Mouse (Mus musculus): ENCODE measurements around the gene Dgcr6. TPM values are rescaled to one million over a fixed set of nuclear protein-coding genes. Genes with fewer than 3 reads are reported as not detected.
"Not testable (repeated sequence)": the region's sequence is repeated elsewhere in the genome, so short reads cannot be mapped to it uniquely, and the experiment has no call there.

The Dgcr6 gene
- total RNA-seq (2021), result 10 to 100 TPM; 35.3 to 35.4 TPM
- long read RNA-seq, experiment 1, transcript Dgcr6-206 (5 exons, 1,086 nt), result major isoform, 55 of 75 reads
- long read RNA-seq, experiment 1, transcript Dgcr6-201 (5 exons, 1,050 nt), result minor isoform, 14 of 75 reads
- long read RNA-seq, experiment 1, partial matches to known transcripts, result 2 of 75 reads
- long read RNA-seq, experiment 1, other reads (novel, unspliced or antisense), result 4 of 75 reads
- long read RNA-seq, experiment 2, transcript Dgcr6-201 (5 exons, 1,050 nt), result minor isoform, 9 of 50 reads
- long read RNA-seq, experiment 2, transcript Dgcr6-206 (5 exons, 1,086 nt), result major isoform, 39 of 50 reads
- long read RNA-seq, experiment 2, partial matches to known transcripts, result 1 of 50 reads
- long read RNA-seq, experiment 2, other reads (novel, unspliced or antisense), result 1 of 50 reads

GRCm38 (mm10) chr16:18052731-18053202 is at the start of gene Dgcr6:
TSS of gene Dgcr6 (plus strand) at chr16:18052860.
- peak; percentile 72 to 80 for DNase-seq (ENCODE audit: low spot score in 2 of 2)

- DNase-seq (ENCODE audit: low spot score in 2 of 2), result no peak
These were observed 48.1 kb upstream of the Dgcr6 start for GRCm38 (mm10) chr16:18004589-18004988.

- no peak for DNase-seq (ENCODE audit: low spot score in 2 of 2)
These were observed 45.6 kb upstream of the Dgcr6 start for GRCm38 (mm10) chr16:18007083-18007482.

GRCm38 (mm10) chr16:18011101-18011500 is 41.6 kb upstream of the Dgcr6 start:
- no peak for DNase-seq (ENCODE audit: low spot score in 2 of 2)

- DNase-seq (ENCODE audit: low spot score in 2 of 2), result not testable (repeated sequence)
These were observed 36.2 kb upstream of the Dgcr6 start for GRCm38 (mm10) chr16:18016482-18016881.

GRCm38 (mm10) chr16:18022780-18023557 is 29.7 kb upstream of the Dgcr6 start:
- DNase-seq (ENCODE audit: low spot score in 2 of 2), result no peak

- no peak for DNase-seq (ENCODE audit: low spot score in 2 of 2)
These were observed 25.3 kb upstream of the Dgcr6 start for GRCm38 (mm10) chr16:18027371-18027770.

GRCm38 (mm10) chr16:18031752-18032151 is 20.9 kb upstream of the Dgcr6 start:
- DNase-seq (ENCODE audit: low spot score in 2 of 2), result no peak

- no peak for DNase-seq (ENCODE audit: low spot score in 2 of 2)
These were observed 19.4 kb upstream of the Dgcr6 start for GRCm38 (mm10) chr16:18033289-18033688.

GRCm38 (mm10) chr16:18034286-18034685 is 18.4 kb upstream of the Dgcr6 start:
- no peak for DNase-seq (ENCODE audit: low spot score in 2 of 2)

GRCm38 (mm10) chr16:18036425-18036955 is 16.2 kb upstream of the Dgcr6 start:
- peak in 1 of 2 experiments; percentile 38 for DNase-seq (ENCODE audit: low spot score in 2 of 2)

GRCm38 (mm10) chr16:18037025-18037424 is 15.6 kb upstream of the Dgcr6 start:
- DNase-seq (ENCODE audit: low spot score in 2 of 2), result no peak

GRCm38 (mm10) chr16:18044991-18045390 is 7.7 kb upstream of the Dgcr6 start:
- no peak for DNase-seq (ENCODE audit: low spot score in 2 of 2)

- DNase-seq (ENCODE audit: low spot score in 2 of 2), result peak in 1 of 2 experiments; percentile 42
These were observed 5.0 kb upstream of the Dgcr6 start for GRCm38 (mm10) chr16:18047660-18048059.

GRCm38 (mm10) chr16:18048071-18048470 is 4.6 kb upstream of the Dgcr6 start:
- DNase-seq (ENCODE audit: low spot score in 2 of 2), result no peak

- no peak for DNase-seq (ENCODE audit: low spot score in 2 of 2)
These were observed 338 bp upstream of the Dgcr6 start for GRCm38 (mm10) chr16:18052322-18052721.

- no peak for DNase-seq (ENCODE audit: low spot score in 2 of 2)
These were observed 3.6 kb downstream of the Dgcr6 start for GRCm38 (mm10) chr16:18056215-18056614.

- no peak for DNase-seq (ENCODE audit: low spot score in 2 of 2)
These were observed 5.7 kb downstream of the Dgcr6 start for GRCm38 (mm10) chr16:18058331-18058731.

- no peak for DNase-seq (ENCODE audit: low spot score in 2 of 2)
These were observed 6.6 kb downstream of the Dgcr6 start for GRCm38 (mm10) chr16:18059243-18059642.

GRCm38 (mm10) chr16:18061201-18061600 is 8.5 kb downstream of the Dgcr6 start:
- no peak for DNase-seq (ENCODE audit: low spot score in 2 of 2)

- peak; percentile 88 to 93 for DNase-seq (ENCODE audit: low spot score in 2 of 2)
These were observed 13.7 kb downstream of the Dgcr6 start for GRCm38 (mm10) chr16:18066060-18067009.

Measured in gastrocnemius, postnatal 4 days (tissue).